Mouse (Mus musculus) left cerebral cortex, postnatal 36 days (tissue): ENCODE results near the gene Nt5dc2. TPM values are rescaled to one million over a fixed set of nuclear protein-coding genes. Genes with fewer than 3 reads are reported as not detected.

Source experiments
- DNase-seq, 2 experiments: peaks; one replicate each; pipeline ENCODE4 v3.0.0; 2021 to 2022; ENCODE audit warnings: low spot score in 2 of 2, mixed read lengths in 1 of 2
- intact Hi-C: fragments of 180-260 bp; cut with DNase I; formaldehyde crosslinking; loops from one replicate; pipeline ENCODE4 v1.15.1; 2025
- total RNA-seq, 2 experiments: library from RNA; stranded (reverse); gene quantifications; 2 replicates each; pipeline ENCODE4 v1.2.3; 2021

Nt5dc2 gene
- total RNA-seq, 2 experiments from 2014 or later = 2.8 to 4.6 TPM

DNA sequence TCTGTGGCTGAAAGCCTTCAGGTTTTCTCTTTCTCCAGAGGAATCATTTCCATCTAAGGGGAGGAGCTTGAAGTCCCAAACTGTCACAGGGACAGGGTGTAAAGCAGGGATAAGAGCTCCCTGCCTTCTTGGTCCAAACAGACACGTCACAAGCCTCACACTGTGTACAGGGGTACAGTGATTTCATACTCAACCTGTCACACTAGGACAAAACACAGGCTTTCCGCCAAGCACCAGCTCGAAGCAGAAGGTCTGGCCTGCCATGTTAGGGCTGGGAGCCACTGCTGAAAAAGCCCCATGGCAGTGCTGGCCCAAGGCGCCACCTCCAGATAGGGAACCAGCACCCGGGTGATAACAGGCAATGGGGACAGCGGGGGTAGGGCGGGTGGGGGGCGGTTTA lies 33.2 kb downstream of the Nt5dc2 start:
- intact Hi-C loops = no loop called here
- no peak for DNase-seq

DNA sequence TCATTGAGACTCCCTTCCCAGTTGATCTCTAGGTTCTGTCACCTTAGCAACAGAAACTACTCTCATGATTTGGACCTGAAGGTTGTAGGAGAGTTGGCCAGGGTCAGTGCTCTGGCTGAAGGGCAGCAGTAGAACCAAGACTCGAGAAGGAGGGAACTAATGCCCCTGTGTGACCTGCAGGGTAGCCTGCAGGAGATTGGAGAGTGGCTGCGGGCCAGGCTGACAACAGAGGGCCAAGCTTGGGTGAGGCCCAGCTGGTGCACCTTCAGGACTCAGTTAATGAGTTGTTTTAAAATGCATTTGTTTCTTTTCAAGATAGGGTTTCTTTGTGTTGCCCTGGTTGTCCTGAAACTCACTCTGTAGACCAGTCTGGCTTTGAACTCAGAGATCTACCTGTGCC lies 34.2 kb downstream of the Nt5dc2 start:
- intact Hi-C loops = no loop called here

DNA sequence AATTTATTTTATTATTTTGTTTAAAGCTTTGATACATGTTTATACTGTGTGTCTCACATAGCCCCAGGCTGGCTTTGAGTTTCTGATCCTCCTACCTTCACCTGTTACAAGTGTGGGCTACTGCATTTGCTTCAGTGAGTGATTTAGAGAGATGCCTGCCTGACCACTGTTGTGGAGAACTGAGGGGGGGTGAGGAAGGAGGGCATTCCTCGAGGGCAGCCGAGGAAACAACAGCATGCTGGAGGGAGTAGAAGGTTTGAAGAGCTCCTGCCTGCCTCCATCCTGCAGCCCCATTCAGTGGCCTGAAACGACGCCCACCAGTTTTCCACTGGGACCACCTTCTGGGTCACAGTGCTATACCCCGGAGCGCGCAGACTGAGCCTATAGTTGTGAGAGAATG lies 34.6 kb downstream of the Nt5dc2 start:
- intact Hi-C loops = no loop called here
- DNase-seq = no peak

More for the DNA sequence above, 34.2 kb downstream of the Nt5dc2 start:
- no peak for DNase-seq

DNA sequence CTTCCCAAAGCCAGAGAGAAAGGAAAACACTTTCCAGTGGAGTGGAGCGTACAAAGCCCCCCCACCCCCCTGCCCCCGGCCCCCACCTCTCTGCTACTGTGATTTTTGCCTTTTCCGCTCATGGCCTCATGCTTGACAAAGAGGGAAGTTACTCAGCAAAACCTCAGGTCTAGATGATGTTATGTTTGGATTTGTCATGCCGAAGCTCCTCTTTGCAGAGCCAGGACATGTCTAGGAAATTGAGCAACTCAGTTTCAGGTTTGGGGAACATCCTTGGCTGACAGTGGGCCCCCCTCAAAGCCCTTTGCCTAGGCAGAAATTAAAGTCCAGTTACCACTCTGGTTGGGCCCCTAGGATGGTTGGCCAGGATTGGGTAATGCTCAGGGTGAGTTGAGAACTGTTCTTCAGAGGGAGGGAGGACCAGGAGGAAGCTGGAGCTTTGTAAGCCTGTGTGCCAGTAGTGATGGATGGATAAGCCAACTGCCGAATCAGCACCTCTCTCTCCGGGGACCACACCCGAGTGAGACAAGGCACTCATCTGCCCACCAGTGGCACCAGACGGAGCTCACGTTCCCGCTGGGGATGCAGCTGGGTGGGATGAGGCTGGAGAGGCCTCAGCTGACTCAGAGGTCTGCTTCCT lies 35.3 kb downstream of the Nt5dc2 start:
- no peak for DNase-seq
- intact Hi-C loops = no loop called here

DNA sequence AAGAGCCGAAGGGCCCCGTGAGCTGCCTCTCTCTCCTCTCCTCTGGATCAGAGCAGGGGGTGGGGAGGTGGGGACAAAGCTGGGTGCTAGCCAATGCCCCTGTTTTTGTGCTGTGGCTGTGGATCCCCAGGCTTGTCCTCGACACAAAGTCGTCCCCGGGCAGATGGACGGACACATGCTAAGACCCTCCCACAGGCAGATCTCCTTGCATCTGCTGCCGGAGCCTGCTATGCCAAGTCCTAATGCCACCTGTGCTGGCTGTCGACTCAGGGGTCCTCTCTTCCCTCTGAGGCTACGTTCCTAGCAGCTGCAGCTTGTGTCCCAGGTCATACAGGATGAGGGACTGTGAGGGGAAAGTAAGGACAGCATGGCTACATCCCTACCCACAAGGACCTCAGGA lies 36.0 kb downstream of the Nt5dc2 start:
- intact Hi-C loops = no loop called here
- no peak for DNase-seq

DNA sequence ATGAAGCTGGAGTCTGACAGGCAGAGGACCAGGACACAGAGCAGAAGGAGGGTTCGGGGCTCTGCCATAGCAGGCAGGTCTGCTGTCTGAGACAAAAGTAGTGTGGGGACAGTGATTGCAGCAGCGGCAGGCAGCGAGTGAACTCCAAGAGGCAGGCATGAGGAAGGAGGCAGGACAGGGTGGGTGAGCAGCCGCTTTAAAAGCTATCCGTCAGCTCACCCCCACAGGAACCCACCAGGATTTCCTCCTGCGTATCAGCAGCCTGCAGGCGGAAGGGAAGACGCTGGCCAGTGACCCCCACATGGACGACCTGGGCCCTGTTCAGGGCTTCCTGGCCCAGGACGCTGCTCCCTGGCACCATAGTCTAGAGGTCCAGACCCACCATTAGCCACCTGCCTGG lies 37.6 kb downstream of the Nt5dc2 start, which contains the start of gene Stab1:
Gene Stab1, minus strand, starts transcription at position 217 of the 400 bp plus-strand sequence.
- intact Hi-C loops = no loop called here
- DNase-seq = no peak

DNA sequence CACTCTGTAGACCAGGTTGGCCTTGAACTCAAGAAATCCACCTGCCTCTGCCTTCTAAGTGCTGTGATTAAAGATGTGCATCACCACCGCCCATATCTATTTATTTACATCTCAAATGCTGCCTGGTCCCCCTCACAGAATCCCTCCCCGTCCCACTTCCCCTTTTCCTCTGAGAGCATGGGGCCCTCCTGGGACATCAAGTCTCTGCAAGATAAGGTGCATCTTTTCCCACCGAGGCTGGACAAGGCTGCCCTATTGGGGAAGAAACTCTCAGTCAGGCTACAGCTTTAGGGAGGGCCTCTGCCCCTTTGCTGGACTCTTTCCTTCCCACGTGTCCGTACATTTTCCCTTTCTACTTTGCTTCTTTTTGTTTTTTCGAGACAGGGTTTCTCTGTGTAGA lies 38.7 kb downstream of the Nt5dc2 start:
- no peak for DNase-seq
- intact Hi-C loops = no loop called here

DNA sequence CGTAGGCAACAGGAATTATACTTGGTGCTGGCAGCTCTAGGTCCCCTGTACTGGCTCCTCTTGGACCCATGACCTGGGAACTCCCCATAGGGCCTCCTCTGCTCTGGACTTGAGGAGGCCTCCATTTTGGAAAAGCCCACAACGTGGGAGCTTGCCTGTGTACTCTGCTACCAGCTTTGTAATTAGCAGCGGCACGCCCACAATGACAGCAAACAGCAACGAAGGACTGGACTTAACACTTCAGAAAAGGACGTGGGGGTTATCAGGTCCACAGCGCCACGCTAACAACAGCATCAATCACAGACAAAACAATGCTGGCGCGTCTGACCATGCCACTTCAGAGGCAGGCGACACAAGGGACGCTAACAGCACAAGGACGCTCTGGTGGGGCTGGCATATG lies 40.1 kb downstream of the Nt5dc2 start:
- intact Hi-C loops = no loop called here
- DNase-seq = no peak

DNA sequence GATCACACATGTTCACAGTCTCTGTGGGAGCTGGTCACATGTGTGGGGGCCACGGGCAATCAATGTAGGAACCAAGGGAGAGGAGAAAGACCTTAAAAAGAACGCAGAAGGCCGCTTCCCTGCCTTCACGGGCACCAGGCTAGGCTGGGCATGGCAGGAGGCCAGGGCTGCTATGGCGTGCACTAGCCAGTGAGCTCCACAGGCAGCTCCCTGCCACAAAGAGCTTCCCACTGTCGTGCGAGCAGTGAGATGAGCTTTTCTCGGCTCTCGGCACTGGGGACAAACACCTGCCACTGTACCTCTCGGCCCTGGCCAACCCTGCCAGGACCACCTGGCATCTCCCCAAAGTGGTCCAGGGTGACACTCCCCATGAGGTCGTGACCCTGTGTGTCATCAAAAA lies 40.5 kb downstream of the Nt5dc2 start:
- DNase-seq = no peak
- intact Hi-C loops = no loop called here

DNA sequence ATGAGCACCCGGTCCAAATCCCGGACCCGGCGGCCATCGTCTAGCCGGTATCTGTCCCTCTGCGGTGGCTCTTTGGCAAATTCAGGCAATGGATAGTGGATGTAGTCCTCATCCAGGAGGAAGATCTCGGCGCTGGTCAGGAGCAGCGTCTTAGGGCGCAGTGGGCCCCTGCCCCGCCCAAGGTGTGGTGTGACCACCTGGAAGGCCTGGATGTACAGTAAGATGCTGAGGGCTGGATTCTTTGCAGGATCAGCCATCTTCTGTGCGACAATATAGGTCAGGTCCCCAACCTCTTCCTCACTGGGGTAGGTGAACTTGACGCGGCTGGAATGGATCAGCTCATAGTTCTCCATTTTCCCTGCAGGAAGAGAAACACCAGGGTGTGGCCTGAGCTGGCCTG lies 41.0 kb downstream of the Nt5dc2 start:
- intact Hi-C loops = no loop called here
- no peak for DNase-seq

DNA sequence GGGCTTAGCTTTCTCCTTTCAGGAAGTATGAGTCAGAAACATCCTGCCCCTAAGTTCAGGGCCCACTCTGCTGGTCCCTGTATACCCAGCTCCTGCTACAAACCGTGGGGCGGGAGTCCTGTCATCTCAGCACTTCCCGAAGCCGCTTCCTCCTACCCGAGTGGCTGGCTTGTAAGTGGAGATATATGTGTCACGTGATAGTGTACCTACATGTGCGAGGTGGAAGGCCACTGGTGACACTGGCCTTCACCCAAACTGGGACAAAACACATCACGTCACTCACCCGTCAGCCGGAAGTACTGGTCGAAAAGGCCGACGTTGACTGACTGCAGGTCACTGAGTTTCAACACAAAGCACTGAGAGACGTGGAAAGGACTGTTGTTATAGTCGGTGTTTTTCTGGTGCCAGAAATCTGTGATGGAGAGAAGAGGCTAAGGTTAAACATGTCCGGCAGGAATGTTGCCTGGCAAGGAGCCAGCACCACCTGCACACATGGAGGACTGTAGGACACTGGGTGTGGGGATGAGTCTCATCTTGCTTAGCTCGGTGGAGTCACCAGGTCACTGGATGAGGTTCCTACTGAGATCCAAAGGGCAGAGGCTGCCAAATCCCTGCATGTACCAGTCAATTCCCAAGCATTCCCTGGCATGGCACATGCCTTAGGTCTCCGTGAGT lies 42.1 kb downstream of the Nt5dc2 start:
- no peak for DNase-seq
- intact Hi-C loops = no loop called here

DNA sequence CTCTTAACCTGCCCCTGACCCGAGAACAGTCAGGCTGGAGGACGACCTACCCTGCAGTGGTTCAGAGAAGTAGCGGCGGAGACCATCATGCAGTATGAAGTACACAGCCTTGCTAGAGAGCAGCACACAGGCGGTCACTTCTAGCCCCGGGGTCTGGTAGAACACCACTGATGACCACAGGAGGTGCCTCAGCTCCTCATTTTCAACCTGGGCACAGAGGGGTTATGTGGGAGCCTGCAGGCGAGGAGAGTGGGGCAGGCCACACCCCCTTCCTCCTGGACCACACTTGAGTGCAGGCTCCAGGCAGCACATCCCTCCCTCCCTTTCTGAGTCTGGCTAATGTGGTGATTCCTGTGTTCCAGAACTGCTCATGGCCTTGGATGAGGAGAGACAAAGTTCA lies 42.7 kb downstream of the Nt5dc2 start:
- DNase-seq = no peak
- intact Hi-C loops = no loop called here

DNA sequence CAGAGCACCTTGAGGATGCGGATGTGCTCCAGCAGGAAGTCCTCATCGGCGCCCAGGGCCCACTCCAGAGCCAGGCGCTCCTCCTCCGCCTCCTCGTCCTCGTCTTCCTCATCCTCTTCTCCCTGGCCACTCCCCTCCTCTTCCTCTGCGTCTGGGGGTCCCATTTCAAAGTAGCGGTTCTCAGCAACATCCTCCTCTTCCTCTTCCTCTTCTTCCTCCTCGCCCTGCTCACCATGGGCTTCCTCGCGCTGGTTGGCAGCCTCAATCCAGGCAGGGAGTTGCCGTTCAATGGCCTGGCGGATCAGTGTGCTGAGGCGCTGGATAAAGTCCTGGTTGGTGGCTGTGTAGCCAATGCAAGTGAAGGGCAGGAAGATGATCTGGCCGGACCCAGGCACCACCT lies 46.4 kb downstream of the Nt5dc2 start:
- intact Hi-C loops = no loop called here
- no peak for DNase-seq

DNA sequence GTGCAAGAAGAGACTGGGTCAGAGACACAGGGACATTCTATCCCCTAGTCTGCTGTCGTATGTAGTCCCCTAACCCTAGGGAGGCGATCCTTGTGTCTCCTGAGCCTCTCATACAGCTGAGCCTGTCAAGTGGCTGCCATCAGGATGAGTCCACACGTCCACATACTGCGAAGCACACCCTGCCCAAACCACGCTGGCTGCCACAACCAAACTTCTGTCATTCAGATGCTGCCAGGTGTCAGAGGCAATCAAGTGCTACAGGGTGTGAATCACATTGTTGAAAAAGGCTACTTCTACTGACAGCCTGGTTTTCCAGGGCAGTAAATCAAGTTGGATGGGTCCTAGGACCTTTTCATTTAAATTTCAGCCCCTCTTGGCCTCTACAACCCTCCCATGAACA lies 46.9 kb downstream of the Nt5dc2 start:
- no peak for DNase-seq
- intact Hi-C loops = no loop called here

DNA sequence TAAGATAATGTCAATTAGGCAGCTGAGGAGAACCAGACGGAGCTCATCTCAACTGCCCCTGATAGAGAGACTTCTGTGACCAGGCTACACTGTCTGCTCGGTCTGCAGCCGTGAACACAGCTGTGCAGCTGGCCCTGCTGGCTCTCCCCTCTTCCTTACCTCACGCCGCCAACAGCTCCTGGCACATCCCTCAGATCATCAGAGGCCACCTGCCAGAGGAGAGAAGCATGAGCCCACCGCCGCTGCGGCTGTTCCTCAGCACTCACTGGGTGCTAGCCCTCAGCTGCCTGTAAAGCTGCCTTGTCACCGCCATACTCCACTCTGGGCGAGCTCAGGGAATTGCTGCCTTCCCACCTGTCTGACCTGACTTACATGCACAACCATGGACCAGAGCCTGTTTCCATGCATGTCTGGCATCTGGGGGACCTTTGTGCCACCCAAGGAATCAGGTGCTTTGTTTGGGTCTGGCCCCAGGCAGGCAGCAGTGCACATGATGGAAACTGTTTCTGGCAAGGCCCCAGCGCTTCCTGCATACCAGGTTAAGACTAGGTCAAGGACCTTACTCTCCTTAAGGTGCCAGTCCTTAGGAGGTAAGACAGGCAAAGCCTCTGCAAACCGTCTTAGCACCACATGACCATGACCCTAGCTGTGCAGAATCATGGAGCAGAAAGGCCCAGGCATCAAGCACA lies 49.0 kb downstream of the Nt5dc2 start:
- intact Hi-C loops = no loop called here
- no peak for DNase-seq

DNA sequence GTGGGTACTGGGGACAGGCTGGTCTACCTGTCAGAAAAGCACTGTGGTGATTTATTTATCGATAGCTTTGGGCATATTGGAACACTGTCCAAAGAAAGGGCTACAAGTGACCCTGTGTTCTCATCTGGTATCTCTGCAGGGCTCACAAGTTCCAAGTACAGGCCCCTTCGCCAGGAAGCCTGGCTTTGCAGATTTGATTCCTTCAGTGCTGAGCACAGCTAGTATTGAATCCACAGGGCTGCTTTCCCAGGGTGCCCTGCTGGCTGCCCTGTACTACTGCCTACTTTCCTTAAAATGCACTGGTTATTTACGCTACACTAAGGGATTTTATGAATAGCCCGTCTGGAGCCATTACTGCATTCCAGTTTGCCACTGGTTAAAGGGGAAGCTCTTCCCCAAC lies 50.7 kb downstream of the Nt5dc2 start:
- intact Hi-C loops = no loop called here
- no peak for DNase-seq

DNA sequence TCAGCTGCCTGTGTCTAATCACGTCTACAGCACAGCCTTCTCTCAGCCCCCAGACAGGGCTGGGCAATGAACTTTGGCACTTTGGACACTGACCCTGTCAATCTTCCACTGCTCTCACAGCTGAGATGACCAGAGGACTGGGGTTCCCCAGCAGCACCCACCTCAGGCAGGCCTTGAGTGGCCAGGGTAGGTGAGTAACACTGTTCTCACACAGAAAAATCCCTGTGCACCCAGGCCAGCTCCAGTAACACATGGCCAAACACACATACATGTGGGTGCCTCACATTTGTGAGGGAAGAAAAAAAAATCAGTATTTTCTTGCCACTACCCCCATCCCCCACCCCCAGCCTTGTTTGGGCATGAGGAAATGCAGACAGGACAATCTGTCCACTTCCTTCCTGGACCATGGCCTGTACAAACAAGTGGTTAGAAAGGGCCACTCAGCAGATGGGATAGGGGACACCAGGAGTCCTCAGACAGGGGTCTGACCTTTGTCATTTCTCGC lies 52.0 kb downstream of the Nt5dc2 start:
- DNase-seq = no peak
- intact Hi-C loops = no loop called here

DNA sequence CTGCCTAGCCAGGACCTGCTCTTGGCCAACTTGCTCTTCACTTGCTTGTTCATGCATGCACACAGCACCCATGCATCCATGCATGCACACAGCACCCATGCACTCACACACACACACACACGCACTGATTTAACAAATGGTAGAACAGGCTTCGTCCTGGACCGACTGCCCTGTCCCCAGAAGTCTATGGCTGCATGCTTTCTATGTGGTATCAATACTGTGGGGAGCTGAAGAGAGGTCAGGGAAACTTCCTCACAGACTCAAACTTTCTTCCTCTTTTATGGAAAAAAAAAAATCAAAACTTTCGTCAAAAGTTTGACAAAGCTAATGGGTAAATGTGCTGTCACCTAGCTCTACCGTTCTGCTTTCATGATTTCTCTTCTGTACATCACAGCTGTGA lies 52.7 kb downstream of the Nt5dc2 start:
- intact Hi-C loops = no loop called here
- no peak for DNase-seq

DNA sequence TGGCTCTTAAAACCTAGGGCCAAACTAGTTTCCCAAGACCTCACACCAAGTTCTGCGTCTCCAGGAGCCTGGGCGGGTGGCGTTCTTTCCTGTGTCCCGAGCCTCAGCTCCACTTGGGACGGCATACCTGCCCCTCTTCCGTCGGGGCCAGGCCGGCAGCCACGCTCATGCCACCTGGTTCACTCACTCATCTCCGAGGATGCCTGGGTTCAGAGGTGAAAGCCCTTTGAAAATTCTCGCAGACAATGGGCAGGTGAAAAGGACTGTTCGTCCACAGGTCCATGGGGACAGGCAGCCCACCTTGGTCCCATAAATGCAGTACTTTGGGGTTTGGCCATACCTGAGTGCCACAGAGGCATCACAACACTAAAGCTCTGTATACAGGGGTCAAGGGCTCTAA lies 53.3 kb downstream of the Nt5dc2 start:
- no peak for DNase-seq
- intact Hi-C loops = no loop called here

DNA sequence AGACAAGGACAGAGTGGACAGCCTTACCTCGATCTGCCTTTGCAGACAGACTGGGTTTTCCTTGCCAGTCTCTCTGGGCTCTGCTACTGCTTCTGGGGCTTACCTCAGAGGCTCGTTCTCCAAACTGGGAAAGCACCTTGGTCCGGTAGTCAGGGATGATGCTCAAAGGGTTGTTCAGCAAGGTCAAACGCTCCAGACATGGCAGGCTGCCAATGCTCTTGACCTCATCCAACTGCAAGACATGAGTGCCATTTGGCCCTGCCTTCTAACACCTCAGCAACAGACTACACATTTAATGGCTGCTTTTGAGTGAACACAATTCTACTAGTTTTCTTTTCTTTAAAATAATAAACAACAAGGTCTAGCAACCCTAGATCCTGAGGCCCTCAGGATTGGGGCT lies 55.8 kb downstream of the Nt5dc2 start:
- intact Hi-C loops = no loop called here
- no peak for DNase-seq
